9 mouse cellular contexts compared by ENCODE assay signal in genomic region chr3:88057030-88057429, GRCm38 (mm10). TPM values are rescaled to one million over a fixed set of nuclear protein-coding genes. Genes with fewer than 3 reads are reported as not detected.
DNase-seq lines count a peak whose midpoint lies in the region; ATAC-seq and TF ChIP-seq lines count a peak whose summit lies in the region.
"Had no signal": no experiment of that assay in that cellular context is flagged by ENCODE, and none has a peak within 500 bp of the region (broad histone marks: within the 10 kb centered on the region; RNA-seq: fewer than 3 reads in every experiment).

No protein-coding gene starts in this region.

- H3K27ac ChIP-seq in kidney, embryonic 14.5 days (ENCODE audit: low read depth, low read length) = no peak overlapping the region
- H3K27ac ChIP-seq in embryonic facial prominence, embryonic 15.5 days (replicated peaks) = no peak overlapping the region
- no peak overlapping the region for H3K27ac ChIP-seq in limb, embryonic 11.5 days (replicated peaks; ENCODE audit: low read depth, low read length)

- H3K27me3 ChIP-seq in kidney, embryonic 14.5 days (ENCODE audit: control insufficient read depth, insufficient read depth, low read length) = no peaks in the 10 kb centered on the region
- H3K27me3 ChIP-seq in embryonic facial prominence, embryonic 15.5 days = no peaks in the 10 kb centered on the region
- no peaks in the 10 kb centered on the region for H3K27me3 ChIP-seq in limb, embryonic 11.5 days (ENCODE audit: control insufficient read depth, insufficient read depth, low read length)
- no peaks in the 10 kb centered on the region for H3K27me3 ChIP-seq in myocyte (ENCODE audit: control insufficient read depth, insufficient read depth, insufficient read length)

- no peak for TF ChIP-seq POLR2A in myocyte (IDR thresholded peaks at IDR 0.05; ENCODE audit: insufficient read length, low read depth)

- 87% methylated on average over 6 of the region's 6 CpGs for WGBS in kidney, embryonic 14.5 days
- WGBS in embryonic facial prominence, embryonic 15.5 days = 86% methylated on average over 6 of the region's 6 CpGs
- WGBS in limb, embryonic 11.5 days = 88% methylated on average over 6 of the region's 6 CpGs

- H3K4me1 ChIP-seq in kidney, embryonic 14.5 days (ENCODE audit: control insufficient read depth, insufficient read depth, low read length) = no peaks in the 10 kb centered on the region
- peaks cover 17% of the 10 kb centered on the region for H3K4me1 ChIP-seq in embryonic facial prominence, embryonic 15.5 days
- H3K4me1 ChIP-seq in limb, embryonic 11.5 days (ENCODE audit: control insufficient read depth, insufficient read depth, low read length) = peaks cover 8% of the 10 kb centered on the region

- H3K9me3 ChIP-seq in kidney, embryonic 14.5 days (ENCODE audit: control insufficient read depth, low read length) = no peaks in the 10 kb centered on the region
- no peaks in the 10 kb centered on the region for H3K9me3 ChIP-seq in embryonic facial prominence, embryonic 15.5 days (replicated peaks)
- no peaks in the 10 kb centered on the region for H3K9me3 ChIP-seq in limb, embryonic 11.5 days (ENCODE audit: control insufficient read depth, low read length)

- H3K4me3 ChIP-seq in kidney, embryonic 14.5 days (ENCODE audit: low read length) = peak overlapping the region; percentile 73; the same call in 1 of the 2 replicates
- H3K4me3 ChIP-seq in embryonic facial prominence, embryonic 15.5 days (replicated peaks) = peak overlapping the region; percentile 76
- no peak overlapping the region; the same call in 1 of the 2 replicates for H3K4me3 ChIP-seq in limb, embryonic 11.5 days (ENCODE audit: low read depth, low read length)
- H3K4me3 ChIP-seq in myocyte = peak overlapping the region; percentile 61

- no peak overlapping the region; the same call in 1 of the 2 replicates for H3K4me2 ChIP-seq in kidney, embryonic 14.5 days (replicated peaks; ENCODE audit: low read depth, low read length)
- peak overlapping the region; percentile 84 for H3K4me2 ChIP-seq in embryonic facial prominence, embryonic 15.5 days (replicated peaks)
- peak overlapping the region; percentile 81; the same call in 1 of the 2 replicates for H3K4me2 ChIP-seq in limb, embryonic 11.5 days (ENCODE audit: low read depth, severe bottlenecking)
- H3K4me2 ChIP-seq in myocyte (ENCODE audit: low read depth) = peak overlapping the region; percentile 93

- H3K36me3 ChIP-seq in kidney, embryonic 14.5 days (ENCODE audit: control insufficient read depth, insufficient read depth, low read length) = peaks cover 46% of the 10 kb centered on the region
- H3K36me3 ChIP-seq in embryonic facial prominence, embryonic 15.5 days = peaks cover 45% of the 10 kb centered on the region
- H3K36me3 ChIP-seq in limb, embryonic 11.5 days (ENCODE audit: control insufficient read depth, insufficient read depth, low read length) = peaks cover 15% of the 10 kb centered on the region; the same call in 1 of the 2 replicates
- H3K36me3 ChIP-seq in myocyte (ENCODE audit: control insufficient read depth, insufficient read depth) = peaks cover 8% of the 10 kb centered on the region

- peaks cover 4% of the 10 kb centered on the region for H3K79me2 ChIP-seq in myocyte (ENCODE audit: control insufficient read depth, insufficient read depth)

- ATAC-seq in kidney, embryonic 14.5 days (ENCODE audit: low FRiP score, low TSS enrichment) = no peak
- ATAC-seq in embryonic facial prominence, embryonic 15.5 days (ENCODE audit: insufficient number of reproducible peaks, low FRiP score, low TSS enrichment, low read depth) = no peak
- ATAC-seq in limb, embryonic 11.5 days (ENCODE audit: insufficient number of reproducible peaks, low FRiP score, low TSS enrichment, low read depth) = no peak
- no peak for ATAC-seq in monocyte, adult 5-6 weeks (replicated peaks; ENCODE audit: insufficient number of reproducible peaks, low FRiP score, low TSS enrichment, poor library complexity, severe bottlenecking)

- no peak overlapping the region for H3ac ChIP-seq in myocyte (ENCODE audit: control insufficient read depth, insufficient read length)

- no peak for DNase-seq in kidney, postnatal 25 days
- no peak for DNase-seq in limb, embryonic 11.5 days (ENCODE audit: low spot score)
- DNase-seq in natural killer cell, adult 2 months (ENCODE audit: low spot score in 2 of 2) = no peak
- DNase-seq in frontal cortex, postnatal 25 days (ENCODE audit: low spot score in 2 of 2) = no peak
- DNase-seq: right cerebral cortex, postnatal 4 days had no signal

- no peak overlapping the region for H3K9ac ChIP-seq in kidney, embryonic 14.5 days (ENCODE audit: low read depth, low read length)
- 0 out of 2 replicates have a peak overlapping the region, but pooled peaks have one; percentile 80 for H3K9ac ChIP-seq in embryonic facial prominence, embryonic 15.5 days
- H3K9ac ChIP-seq in limb, embryonic 11.5 days (ENCODE audit: low read length) = no peak overlapping the region

TF ChIP-seq in myocyte, 11 proteins besides CTCF, POLR2A, EP300 and RAD21:
- no peak for TF ChIP-seq REST (IDR thresholded peaks at IDR 0.05; ENCODE audit: insufficient read depth, insufficient read length)
- no peak for TF ChIP-seq USF1 (IDR thresholded peaks at IDR 0.05; ENCODE audit: low read depth)
- no peak for TF ChIP-seq E2F4 (IDR thresholded peaks at IDR 0.05; ENCODE audit: insufficient read depth)
- no peak for TF ChIP-seq MAX (IDR thresholded peaks at IDR 0.05; ENCODE audit: low read depth)
- no peak for TF ChIP-seq SRF (IDR thresholded peaks at IDR 0.05; ENCODE audit: control insufficient read depth, insufficient read length, low read depth)
- no peak for TF ChIP-seq MYOD1 (IDR thresholded peaks at IDR 0.05; ENCODE audit: control insufficient read depth in 1 of 3, insufficient read length in 2 of 3, low read depth in 2 of 3)
- no peak for TF ChIP-seq TCF3 (IDR thresholded peaks at IDR 0.05; ENCODE audit: insufficient read length, low read depth)
- TF ChIP-seq MYOG (IDR thresholded peaks at IDR 0.05; ENCODE audit: control insufficient read depth in 1 of 3, insufficient read depth in 1 of 3, insufficient read length in 2 of 3, low read depth in 2 of 3) = no peak
- no peak for TF ChIP-seq TCF12 (IDR thresholded peaks at IDR 0.05; ENCODE audit: insufficient read depth, poor library complexity, severe bottlenecking)
- TF ChIP-seq CEBPB (IDR thresholded peaks at IDR 0.05; ENCODE audit: insufficient read depth, poor library complexity, severe bottlenecking) = no peak
- TF ChIP-seq POLR2AphosphoS2 (IDR thresholded peaks at IDR 0.05; ENCODE audit: insufficient read length, low read depth) = no peak
TF ChIP-seq in myocyte: peak in this region for 0.

RNA-seq across cellular contexts. Expression of gene Naxe, which starts 1.3 kb away (rescaled TPM):
- 159 and 171 TPM in 2 replicates for polyA plus RNA-seq in kidney, embryonic 14.5 days (2014; fragmentation: Nextera tagmentation; extraction: Ambion mirVana)
- 196 and 197 TPM in 2 replicates for polyA plus RNA-seq in embryonic facial prominence, embryonic 15.5 days (2015; fragmentation: Nextera tagmentation; extraction: Ambion mirVana)
- 171 and 172 TPM in 2 replicates for polyA plus RNA-seq in limb, embryonic 11.5 days (2014; fragmentation: Nextera tagmentation; extraction: Ambion mirVana)
- polyA plus RNA-seq in myocyte (2012; fragmentation: generic; extraction: Trizol) = 141 TPM
- total RNA-seq in monocyte, adult 5-6 weeks (2017) = 15.7 to 28.8 TPM (median 19.1 TPM) in 3 replicates

RNA-seq across cellular contexts. Expression of gene Gpatch4, which starts 14.1 kb away (rescaled TPM):
- 48.1 and 48.6 TPM in 2 replicates for polyA plus RNA-seq in kidney, embryonic 14.5 days (2014; fragmentation: Nextera tagmentation; extraction: Ambion mirVana)
- polyA plus RNA-seq in embryonic facial prominence, embryonic 15.5 days (2015; fragmentation: Nextera tagmentation; extraction: Ambion mirVana) = 28.5 and 35.8 TPM in 2 replicates
- 36.9 and 44.1 TPM in 2 replicates for polyA plus RNA-seq in limb, embryonic 11.5 days (2014; fragmentation: Nextera tagmentation; extraction: Ambion mirVana)
- 11.7 TPM for polyA plus RNA-seq in myocyte (2012; fragmentation: generic; extraction: Trizol)
- total RNA-seq in monocyte, adult 5-6 weeks (2017) = 3.8 to 10.5 TPM (median 4.8 TPM) in 3 replicates

RNA-seq across cellular contexts. Expression of gene Ttc24, which starts 21.1 kb away (rescaled TPM):
- polyA plus RNA-seq in kidney, embryonic 14.5 days (2014; fragmentation: Nextera tagmentation; extraction: Ambion mirVana) = not detected in 2 replicates
- 0.35 and 0.52 TPM in 2 replicates for polyA plus RNA-seq in embryonic facial prominence, embryonic 15.5 days (2015; fragmentation: Nextera tagmentation; extraction: Ambion mirVana)
- polyA plus RNA-seq in limb, embryonic 11.5 days (2014; fragmentation: Nextera tagmentation; extraction: Ambion mirVana) = not detected in 2 replicates
- polyA plus RNA-seq in myocyte (2012; fragmentation: generic; extraction: Trizol) = not detected
- not detected in 3 replicates for total RNA-seq in monocyte, adult 5-6 weeks (2017)

RNA-seq across cellular contexts. Expression of gene Iqgap3, which starts 24.7 kb away (rescaled TPM):
- 15.5 and 20.9 TPM in 2 replicates for polyA plus RNA-seq in kidney, embryonic 14.5 days (2014; fragmentation: Nextera tagmentation; extraction: Ambion mirVana)
- polyA plus RNA-seq in embryonic facial prominence, embryonic 15.5 days (2015; fragmentation: Nextera tagmentation; extraction: Ambion mirVana) = 15.9 and 16.8 TPM in 2 replicates
- 16.0 and 19.6 TPM in 2 replicates for polyA plus RNA-seq in limb, embryonic 11.5 days (2014; fragmentation: Nextera tagmentation; extraction: Ambion mirVana)
- 13.6 TPM for polyA plus RNA-seq in myocyte (2012; fragmentation: generic; extraction: Trizol)
- total RNA-seq in monocyte, adult 5-6 weeks (2017) = not detected in 3 replicates

RNA-seq across cellular contexts. Expression of gene Hapln2, which starts 29.6 kb away (rescaled TPM):
- polyA plus RNA-seq in kidney, embryonic 14.5 days (2014; fragmentation: Nextera tagmentation; extraction: Ambion mirVana) = not detected in 2 replicates
- polyA plus RNA-seq in embryonic facial prominence, embryonic 15.5 days (2015; fragmentation: Nextera tagmentation; extraction: Ambion mirVana) = 0.31 and 0.35 TPM in 2 replicates
- 0.44 TPM in 1 of 2 replicates, not detected in the other for polyA plus RNA-seq in limb, embryonic 11.5 days (2014; fragmentation: Nextera tagmentation; extraction: Ambion mirVana)
- polyA plus RNA-seq in myocyte (2012; fragmentation: generic; extraction: Trizol) = not detected
- total RNA-seq in monocyte, adult 5-6 weeks (2017) = not detected in 3 replicates
